Mouse (Mus musculus) gastrocnemius, postnatal 36 days (tissue): ENCODE data around the gene Snn. TPM values are rescaled to one million over a fixed set of nuclear protein-coding genes. Genes with fewer than 3 reads are reported as not detected.

Source experiments
- DNase-seq, 2 experiments: peaks; one replicate each; pipeline ENCODE4 v3.0.0; 2022
- intact Hi-C: fragments of 180-260 bp; cut with DNase I; formaldehyde crosslinking; loops from one replicate; pipeline ENCODE4 v1.15.1; 2025
- total RNA-seq, 2 experiments: library from RNA; stranded (reverse); gene quantifications; 2 replicates each; pipeline ENCODE4 v1.2.3; 2021

The Snn gene
- total RNA-seq, 2 experiments from 2014 or later = 3.1 to 3.7 TPM

GRCm38 (mm10) chr16:11073060-11073459 lies 12.3 kb downstream of the Snn start:
- intact Hi-C loops = no loop called here
- no peak for DNase-seq

GRCm38 (mm10) chr16:11077601-11078201 lies 17.0 kb downstream of the Snn start:
- DNase-seq = no peak
- intact Hi-C loops = no loop called here

- intact Hi-C loops = no loop called here
- DNase-seq = no peak
These were observed 17.6 kb downstream of the Snn start for GRCm38 (mm10) chr16:11078216-11078869.

GRCm38 (mm10) chr16:11084181-11084580 lies 23.4 kb downstream of the Snn start:
- intact Hi-C loops = no loop called here
- DNase-seq = no peak

GRCm38 (mm10) chr16:11086299-11086698 lies 25.6 kb downstream of the Snn start:
- intact Hi-C loops = no loop called here
- no peak for DNase-seq

- intact Hi-C loops = no loop called here
- DNase-seq = no peak
These were observed 26.3 kb downstream of the Snn start for GRCm38 (mm10) chr16:11086856-11087588.

GRCm38 (mm10) chr16:11090836-11091570 lies 30.3 kb downstream of the Snn start:
- no peak for DNase-seq
- intact Hi-C loops = no loop called here

GRCm38 (mm10) chr16:11092061-11092460 lies 31.3 kb downstream of the Snn start:
- DNase-seq = no peak
- intact Hi-C loops = no loop called here

- DNase-seq = no peak
These were observed 31.8 kb downstream of the Snn start for GRCm38 (mm10) chr16:11092523-11092922.

GRCm38 (mm10) chr16:11093717-11094386 lies 33.1 kb downstream of the Snn start:
- no peak for DNase-seq
- intact Hi-C loops = no loop called here

More at GRCm38 (mm10) chr16:11092523-11092922, 31.8 kb downstream of the Snn start:
- intact Hi-C loops = no loop called here

- intact Hi-C loops = no loop called here
- DNase-seq = no peak
These were observed 36.6 kb downstream of the Snn start for GRCm38 (mm10) chr16:11097301-11097700.

- intact Hi-C loops = loop anchor here (5.0 kb wide), 1 partner anchor 233 kb away; no protein-coding TSS in a partner anchor
- DNase-seq = no peak
These were observed 44.2 kb downstream of the Snn start for GRCm38 (mm10) chr16:11104905-11105304.

GRCm38 (mm10) chr16:11109198-11109740 lies 48.5 kb downstream of the Snn start:
- DNase-seq = no peak
- intact Hi-C loops = loop anchor here (2.0 to 5.0 kb wide), 2 partner anchors 72 to 237 kb away; no protein-coding TSS in a partner anchor

- no peak for DNase-seq
- intact Hi-C loops = no loop called here
These were observed 61.9 kb downstream of the Snn start for GRCm38 (mm10) chr16:11122625-11123024.

- no peak for DNase-seq
- intact Hi-C loops = no loop called here
These were observed 63.4 kb downstream of the Snn start for GRCm38 (mm10) chr16:11124110-11124509.

Other genes with a start within 250 kb of the Snn start
- not detected for gene Gm11172, start 248.0 kb upstream of the Snn start, total RNA-seq
- 1 to 10 TPM; 2.5 to 2.7 TPM for gene Rmi2, start 225.9 kb upstream of the Snn start, total RNA-seq
- gene Litaf, start 5.2 kb downstream of the Snn start, total RNA-seq = 1 to 10 TPM; 7.4 to 8.8 TPM
- gene Txndc11, start 73.7 kb downstream of the Snn start, total RNA-seq = 1 to 10 TPM; 7.6 to 8.6 TPM
- gene Zc3h7a, start 115.4 kb downstream of the Snn start, total RNA-seq = 10 to 100 TPM; 13.8 to 19.0 TPM
- 10 to 100 TPM; 40.2 to 50.7 TPM for gene Rsl1d1, start 142.4 kb downstream of the Snn start, total RNA-seq
- gene Gspt1, start 193.4 kb downstream of the Snn start, total RNA-seq = 10 to 100 TPM; 54.4 to 62.0 TPM